ENCODE assay signal across 7 mouse cellular contexts in genomic region chr13:74528519-74529371, GRCm38 (mm10). TPM values are rescaled to one million over a fixed set of nuclear protein-coding genes. Genes with fewer than 3 reads are reported as not detected.
DNase-seq lines count a peak whose midpoint lies in the region; ATAC-seq and TF ChIP-seq lines count a peak whose summit lies in the region.
"Not testable (repeated sequence)": the region's sequence is repeated elsewhere in the genome, so short reads cannot be mapped to it uniquely, and the experiment has no call there.

No protein-coding gene starts in this region.

- H3K4me1 ChIP-seq in embryonic facial prominence, embryonic 12.5 days; forebrain, postnatal 0 days (ENCODE audit: insufficient read depth); hindbrain, embryonic 11.5 days (replicated peaks; ENCODE audit: control insufficient read depth, insufficient read depth, low read length); kidney, embryonic 16.5 days (ENCODE audit: insufficient read depth, low read length); liver, embryonic 15.5 days (replicated peaks); midbrain, embryonic 12.5 days; neural tube, embryonic 15.5 days: not testable (repeated sequence)

- H3K27ac ChIP-seq in embryonic facial prominence, embryonic 12.5 days; forebrain, postnatal 0 days (ENCODE audit: low read depth, low read length); hindbrain, embryonic 11.5 days (ENCODE audit: low read depth, low read length); kidney, embryonic 16.5 days (ENCODE audit: low read length); liver, embryonic 15.5 days (replicated peaks); midbrain, embryonic 12.5 days (replicated peaks); neural tube, embryonic 15.5 days (replicated peaks): not testable (repeated sequence)

- ATAC-seq in embryonic facial prominence, embryonic 12.5 days (ENCODE audit: insufficient number of reproducible peaks, insufficient read depth, low FRiP score, low TSS enrichment) = peak; percentile 88
- ATAC-seq in forebrain, postnatal 0 days = peak; percentile 53; the same call in 1 of the 2 replicates
- ATAC-seq in hindbrain, embryonic 11.5 days (ENCODE audit: low FRiP score) = peak; percentile 56; the same call in 1 of the 2 replicates
- ATAC-seq in kidney, embryonic 16.5 days (ENCODE audit: low FRiP score, low TSS enrichment) = peak; percentile 78; the same call in 1 of the 2 replicates
- ATAC-seq in liver, embryonic 15.5 days (ENCODE audit: insufficient read depth) = peak; percentile 57
- peak; percentile 78 for ATAC-seq in midbrain, embryonic 12.5 days (ENCODE audit: low FRiP score, low read depth)
- peak; percentile 59; the same call in 1 of the 2 replicates for ATAC-seq in neural tube, embryonic 15.5 days (ENCODE audit: low FRiP score)

- not testable (repeated sequence) for H3K4me2 ChIP-seq in embryonic facial prominence, embryonic 12.5 days (replicated peaks); forebrain, postnatal 0 days (ENCODE audit: low read depth); hindbrain, embryonic 11.5 days (replicated peaks; ENCODE audit: low read depth, low read length); kidney, embryonic 16.5 days (replicated peaks; ENCODE audit: low read depth, low read length); liver, embryonic 15.5 days; midbrain, embryonic 12.5 days (replicated peaks); neural tube, embryonic 15.5 days

- not testable (repeated sequence) for H3K36me3 ChIP-seq in embryonic facial prominence, embryonic 12.5 days; forebrain, postnatal 0 days (ENCODE audit: insufficient read depth); hindbrain, embryonic 11.5 days (ENCODE audit: control insufficient read depth, insufficient read depth, low read length); kidney, embryonic 16.5 days (ENCODE audit: insufficient read depth, low read length); liver, embryonic 15.5 days (replicated peaks); midbrain, embryonic 12.5 days; neural tube, embryonic 15.5 days

- not testable (repeated sequence) for H3K9me3 ChIP-seq in embryonic facial prominence, embryonic 12.5 days; forebrain, postnatal 0 days (ENCODE audit: low read length); hindbrain, embryonic 11.5 days (ENCODE audit: control insufficient read depth, low read length); kidney, embryonic 16.5 days (ENCODE audit: low read length); liver, embryonic 15.5 days (replicated peaks); midbrain, embryonic 12.5 days; neural tube, embryonic 15.5 days (replicated peaks)

- not testable (repeated sequence) for H3K9ac ChIP-seq in embryonic facial prominence, embryonic 12.5 days; forebrain, postnatal 0 days; hindbrain, embryonic 11.5 days (ENCODE audit: low read depth, low read length); kidney, embryonic 16.5 days (replicated peaks; ENCODE audit: low read length); liver, embryonic 15.5 days; midbrain, embryonic 12.5 days (replicated peaks); neural tube, embryonic 15.5 days (replicated peaks)

- not testable (repeated sequence) for TF ChIP-seq CTCF in forebrain, postnatal 0 days (IDR thresholded peaks at IDR 0.05; ENCODE audit: low read depth)

- H3K27me3 ChIP-seq in embryonic facial prominence, embryonic 12.5 days; forebrain, postnatal 0 days (ENCODE audit: insufficient read depth, low read length); hindbrain, embryonic 11.5 days (ENCODE audit: control insufficient read depth, insufficient read depth, low read length); kidney, embryonic 16.5 days (ENCODE audit: insufficient read depth, low read length); liver, embryonic 15.5 days; midbrain, embryonic 12.5 days; neural tube, embryonic 15.5 days (replicated peaks): not testable (repeated sequence)

- DNase-seq in forebrain, postnatal 0 days; hindbrain, embryonic 11.5 days (ENCODE audit: low spot score): not testable (repeated sequence)

- not testable (repeated sequence) for H3K4me3 ChIP-seq in embryonic facial prominence, embryonic 12.5 days; forebrain, postnatal 0 days (ENCODE audit: low read depth, low read length); hindbrain, embryonic 11.5 days (ENCODE audit: low read depth, low read length); kidney, embryonic 16.5 days (ENCODE audit: low read length); liver, embryonic 15.5 days (replicated peaks); midbrain, embryonic 12.5 days; neural tube, embryonic 15.5 days (replicated peaks)

RNA-seq across cellular contexts. Expression of gene Zfp825, which starts 35.0 kb away (rescaled TPM):
- 22.4 and 22.9 TPM in 2 replicates for polyA plus RNA-seq in embryonic facial prominence, embryonic 12.5 days (2016; fragmentation: Nextera tagmentation; extraction: Ambion mirVana)
- 7.0 and 13.5 TPM in 2 replicates for total RNA-seq in forebrain, postnatal 0 days (2014; rRNA removed)
- 7.8 and 10.8 TPM in 2 replicates for polyA plus RNA-seq in forebrain, postnatal 0 days (2015; fragmentation: Nextera tagmentation; extraction: Ambion mirVana)
- 19.1 and 21.6 TPM in 2 replicates for polyA plus RNA-seq in hindbrain, embryonic 11.5 days (2014; fragmentation: Nextera tagmentation; extraction: Ambion mirVana)
- 25.7 and 27.4 TPM in 2 replicates for polyA plus RNA-seq in kidney, embryonic 16.5 days (2015; fragmentation: Nextera tagmentation; extraction: Ambion mirVana)
- polyA plus RNA-seq in liver, embryonic 15.5 days (2015; fragmentation: Nextera tagmentation; extraction: Ambion mirVana) = 7.3 and 8.2 TPM in 2 replicates
- 20.4 and 21.6 TPM in 2 replicates for polyA plus RNA-seq in midbrain, embryonic 12.5 days (2016; fragmentation: Nextera tagmentation; extraction: Ambion mirVana)
- 15.1 and 17.3 TPM in 2 replicates for polyA plus RNA-seq in neural tube, embryonic 15.5 days (2015; fragmentation: Nextera tagmentation; extraction: Ambion mirVana)
